Mouse (Mus musculus): ENCODE results near the gene Nxn. TPM values are rescaled to one million over a fixed set of nuclear protein-coding genes. Genes with fewer than 3 reads are reported as not detected.

Nxn gene
- polyA plus RNA-seq, 1 experiment: 10.6 TPM

GRCm38 (mm10) chr11:76255431-76256001 is 143.4 kb downstream of the Nxn start:
- peaks cover 3% of the 10 kb centered on the region; the same call in 1 of the 2 replicates for H3K4me1 ChIP-seq (ENCODE audit: control insufficient read depth, insufficient read depth, low read length)
- no peak overlapping the region for H3K4me3 ChIP-seq (ENCODE audit: insufficient read depth, low read depth, low read length)
- DNase-seq: no peak
- 51% methylated on average over 4 of the region's 4 CpGs for WGBS
- no peaks in the 10 kb centered on the region for H3K27me3 ChIP-seq (replicated peaks; ENCODE audit: control insufficient read depth, insufficient read depth, low read length)
- no peaks in the 10 kb centered on the region for H3K36me3 ChIP-seq (ENCODE audit: control insufficient read depth, insufficient read depth, low read length)
- H3K27ac ChIP-seq (ENCODE audit: insufficient read depth, low read depth, low read length): no peak overlapping the region
- no peak for TF ChIP-seq CTCF (conservative IDR thresholded peaks at IDR 0.05; ENCODE audit: insufficient read depth, insufficient read length, low read depth, low read length)

GRCm38 (mm10) chr11:76253918-76254264 is 145.0 kb downstream of the Nxn start:
- Histone ChIP-seq H3K4me3 (ENCODE audit: insufficient read depth, low read depth, low read length) (no peak overlapping the region), H3K36me3 (ENCODE audit: control insufficient read depth, insufficient read depth, low read length) (no peaks in the 10 kb centered on the region), H3K4me1 (ENCODE audit: control insufficient read depth, insufficient read depth, low read length) (peaks cover 3% of the 10 kb centered on the region; the same call in 1 of the 2 replicates), H3K27ac (ENCODE audit: insufficient read depth, low read depth, low read length) (no peak overlapping the region), H3K27me3 (replicated peaks; ENCODE audit: control insufficient read depth, insufficient read depth, low read length) (no peaks in the 10 kb centered on the region)
- WGBS: 92% methylated on average over 4 of the region's 4 CpGs
- TF ChIP-seq CTCF (conservative IDR thresholded peaks at IDR 0.05; ENCODE audit: insufficient read depth, insufficient read length, low read depth, low read length) (no peak), POLR2A (IDR thresholded peaks at IDR 0.05; ENCODE audit: low read depth, low read length) (no peak)
- no peak for DNase-seq

- WGBS: 49% methylated on average over 5 of the region's 5 CpGs
- Histone ChIP-seq H3K36me3 (ENCODE audit: control insufficient read depth, insufficient read depth, low read length) (no peaks in the 10 kb centered on the region), H3K27ac (ENCODE audit: insufficient read depth, low read depth, low read length) (no peak overlapping the region), H3K4me1 (ENCODE audit: control insufficient read depth, insufficient read depth, low read length) (peaks cover 3% of the 10 kb centered on the region; the same call in 1 of the 2 replicates), H3K4me3 (ENCODE audit: insufficient read depth, low read depth, low read length) (no peak overlapping the region), H3K27me3 (replicated peaks; ENCODE audit: control insufficient read depth, insufficient read depth, low read length) (no peaks in the 10 kb centered on the region)
- TF ChIP-seq POLR2A (IDR thresholded peaks at IDR 0.05; ENCODE audit: low read depth, low read length): no peak
- TF ChIP-seq CTCF (conservative IDR thresholded peaks at IDR 0.05; ENCODE audit: insufficient read depth, insufficient read length, low read depth, low read length): peak; percentile 95
- DNase-seq: peak; percentile 87
These were observed 145.6 kb downstream of the Nxn start for GRCm38 (mm10) chr11:76253145-76253917.

DNA sequence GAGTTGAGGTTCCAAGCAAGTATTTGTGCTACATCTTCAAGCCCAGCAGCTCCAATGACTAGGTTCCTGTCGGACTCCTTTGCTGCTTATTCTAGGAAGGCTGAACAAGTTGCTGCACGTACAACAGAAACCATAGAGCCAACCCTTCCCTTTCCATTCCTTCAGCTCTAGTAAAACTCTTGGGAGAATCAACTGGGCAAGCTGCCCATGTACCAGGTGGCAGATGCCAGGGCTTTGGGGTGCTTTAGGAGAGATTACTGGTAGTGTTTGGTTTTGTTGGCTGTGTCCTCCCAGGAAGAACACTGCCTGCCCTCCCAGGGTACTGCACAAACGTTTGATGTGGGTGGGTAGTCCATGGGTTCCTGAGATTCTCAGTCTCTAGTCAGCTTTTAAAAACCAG is 146.9 kb downstream of the Nxn start:
- Histone ChIP-seq H3K27me3 (replicated peaks; ENCODE audit: control insufficient read depth, insufficient read depth, low read length) (no peaks in the 10 kb centered on the region), H3K36me3 (ENCODE audit: control insufficient read depth, insufficient read depth, low read length) (no peaks in the 10 kb centered on the region), H3K4me1 (ENCODE audit: control insufficient read depth, insufficient read depth, low read length) (peaks cover 3% of the 10 kb centered on the region; the same call in 1 of the 2 replicates), H3K27ac (ENCODE audit: insufficient read depth, low read depth, low read length) (no peak overlapping the region), H3K4me3 (ENCODE audit: insufficient read depth, low read depth, low read length) (no peak overlapping the region)
- WGBS: 69% methylated on average over 3 of the region's 3 CpGs
- TF ChIP-seq POLR2A (IDR thresholded peaks at IDR 0.05; ENCODE audit: low read depth, low read length) (no peak), CTCF (conservative IDR thresholded peaks at IDR 0.05; ENCODE audit: insufficient read depth, insufficient read length, low read depth, low read length) (no peak)
- no peak for DNase-seq

DNA sequence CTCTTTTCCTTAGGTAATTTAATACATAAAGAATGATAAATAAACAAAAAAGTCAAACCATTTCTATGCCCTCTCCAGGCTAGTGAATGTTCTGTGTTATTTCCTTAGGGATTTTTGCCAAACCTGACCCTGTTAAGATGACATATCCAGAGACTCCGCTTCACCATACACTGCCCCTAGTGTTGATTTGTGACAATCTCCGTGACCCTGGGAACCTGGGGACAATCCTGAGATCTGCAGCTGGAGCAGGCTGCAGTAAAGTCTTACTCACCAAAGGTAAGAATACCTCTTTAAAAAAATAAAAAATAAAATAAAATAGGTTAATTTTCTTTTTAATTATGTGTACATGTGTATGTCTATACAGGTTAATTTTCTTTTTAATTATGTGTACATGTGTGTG is 151.7 kb downstream of the Nxn start:
- Histone ChIP-seq H3K27me3 (replicated peaks; ENCODE audit: control insufficient read depth, insufficient read depth, low read length) (no peaks in the 10 kb centered on the region), H3K4me1 (ENCODE audit: control insufficient read depth, insufficient read depth, low read length) (peaks cover 9% of the 10 kb centered on the region; the same call in 1 of the 2 replicates), H3K4me3 (ENCODE audit: insufficient read depth, low read depth, low read length) (no peak overlapping the region), H3K27ac (ENCODE audit: insufficient read depth, low read depth, low read length) (no peak overlapping the region), H3K36me3 (ENCODE audit: control insufficient read depth, insufficient read depth, low read length) (no peaks in the 10 kb centered on the region)
- no peak for DNase-seq
- WGBS: 37% methylated on average over 2 of the region's 2 CpGs
- TF ChIP-seq POLR2A (IDR thresholded peaks at IDR 0.05; ENCODE audit: low read depth, low read length) (no peak), CTCF (conservative IDR thresholded peaks at IDR 0.05; ENCODE audit: insufficient read depth, insufficient read length, low read depth, low read length) (no peak)

- no peak for DNase-seq
- peaks cover 9% of the 10 kb centered on the region; the same call in 1 of the 2 replicates for H3K4me1 ChIP-seq (ENCODE audit: control insufficient read depth, insufficient read depth, low read length)
- H3K27ac ChIP-seq (ENCODE audit: insufficient read depth, low read depth, low read length): no peak overlapping the region
- no peaks in the 10 kb centered on the region for H3K27me3 ChIP-seq (replicated peaks; ENCODE audit: control insufficient read depth, insufficient read depth, low read length)
- H3K4me3 ChIP-seq (ENCODE audit: insufficient read depth, low read depth, low read length): no peak overlapping the region
- no peaks in the 10 kb centered on the region for H3K36me3 ChIP-seq (ENCODE audit: control insufficient read depth, insufficient read depth, low read length)
- TF ChIP-seq POLR2A (IDR thresholded peaks at IDR 0.05; ENCODE audit: low read depth, low read length): no peak
- no peak for TF ChIP-seq CTCF (conservative IDR thresholded peaks at IDR 0.05; ENCODE audit: insufficient read depth, insufficient read length, low read depth, low read length)
These were observed 152.5 kb downstream of the Nxn start for GRCm38 (mm10) chr11:76246439-76246838.

GRCm38 (mm10) chr11:76243811-76244546 is 155.0 kb downstream of the Nxn start:
- peaks cover 9% of the 10 kb centered on the region; the same call in 1 of the 2 replicates for H3K4me1 ChIP-seq (ENCODE audit: control insufficient read depth, insufficient read depth, low read length)
- DNase-seq: no peak
- H3K27me3 ChIP-seq (replicated peaks; ENCODE audit: control insufficient read depth, insufficient read depth, low read length): no peaks in the 10 kb centered on the region
- no peak overlapping the region for H3K27ac ChIP-seq (ENCODE audit: insufficient read depth, low read depth, low read length)
- TF ChIP-seq CTCF (conservative IDR thresholded peaks at IDR 0.05; ENCODE audit: insufficient read depth, insufficient read length, low read depth, low read length): no peak
- no peak for TF ChIP-seq POLR2A (IDR thresholded peaks at IDR 0.05; ENCODE audit: low read depth, low read length)
- peak overlapping the region; percentile 91 for H3K4me3 ChIP-seq (ENCODE audit: insufficient read depth, low read depth, low read length)
- H3K36me3 ChIP-seq (ENCODE audit: control insufficient read depth, insufficient read depth, low read length): no peaks in the 10 kb centered on the region; the same call in 1 of the 2 replicates
- WGBS: 2% methylated on average over 34 of the region's 34 CpGs

All from kidney, adult 2 months (tissue).